Mouse (Mus musculus) limb, embryonic 11.5 days (tissue): Measurements from ENCODE around the gene Tbc1d20. TPM values are rescaled to one million over a fixed set of nuclear protein-coding genes. Genes with fewer than 3 reads are reported as not detected.

Experiments
- ATAC-seq: fragments of 200-750 bp; cut with Nextera tagmentation; 2 replicates; pipeline ENCODE4 v1.8.0; 2017; ENCODE audit warnings: low read depth; ENCODE audit not compliant: insufficient number of reproducible peaks, low FRiP score, low TSS enrichment
- DNase-seq: peaks from one replicate; pipeline ENCODE4 v3.0.0-alpha.2; 2015; ENCODE audit warnings: low spot score
- H3K27ac ChIP-seq: fragments of 300-500 bp; sonication (generic); replicated peaks from 2 replicates; pipeline ENCODE4 v1.5.1; 2014; ENCODE audit warnings: low read depth, mild to moderate bottlenecking, low read length
- H3K27me3 ChIP-seq: fragments of 300-500 bp; sonication (generic); 2 replicates; pipeline ENCODE4 v1.6.1; 2014; ENCODE audit warnings: mild to moderate bottlenecking, low read length, mixed read lengths; ENCODE audit not compliant: control insufficient read depth, insufficient read depth
- H3K36me3 ChIP-seq: fragments of 300-500 bp; sonication (generic); 2 replicates; pipeline ENCODE4 v1.6.1; 2014; ENCODE audit warnings: mild to moderate bottlenecking, low read length, moderate library complexity, mixed read lengths; ENCODE audit not compliant: control insufficient read depth, insufficient read depth
- H3K4me1 ChIP-seq: fragments of 300-500 bp; sonication (generic); 2 replicates; pipeline ENCODE4 v1.6.1; 2014; ENCODE audit warnings: low read length, mixed read lengths; ENCODE audit not compliant: control insufficient read depth, insufficient read depth
- H3K4me2 ChIP-seq: fragments of 300-500 bp; sonication (generic); 2 replicates; pipeline ENCODE4 v1.6.1; 2014; ENCODE audit warnings: low read depth, mild to moderate bottlenecking, moderate library complexity; ENCODE audit not compliant: severe bottlenecking
- H3K4me3 ChIP-seq: fragments of 300-500 bp; sonication (generic); 2 replicates; pipeline ENCODE4 v1.5.1; 2014; ENCODE audit warnings: low read depth, low read length
- H3K9ac ChIP-seq: fragments of 300-500 bp; sonication (generic); 2 replicates; pipeline ENCODE4 v1.6.1; 2014; ENCODE audit warnings: mild to moderate bottlenecking, low read length
- H3K9me3 ChIP-seq: fragments of 300-500 bp; sonication (generic); 2 replicates; pipeline ENCODE4 v1.6.1; 2016; ENCODE audit warnings: low read length; ENCODE audit not compliant: control insufficient read depth
- WGBS: fragments of 180-500 bp; shearing (Covaris S2); extraction: QIAGEN DNeasy Blood & Tissue Kit; methylation state at CpG from one replicate; pipeline ENCODE4 v1.1.7; 2014; 5-methylcytosine and 5-hydroxymethylcytosine counted together
- polyA plus RNA-seq: library from polyadenylated mRNA; unstranded; fragments of >200 nt; fragmentation: Nextera tagmentation; extraction: Ambion mirVana; gene quantifications from 2 replicates; pipeline ENCODE4 v1.2.1, GENCODE M21; 2014

The Tbc1d20 gene
- polyA plus RNA-seq, 1 experiment from 2014 or later = 30.5 TPM

GRCm38 (mm10) chr2:152343329-152344213 is 49.9 kb downstream of the Tbc1d20 start, which contains the start of gene Trib3:
Gene Trib3, minus strand, starts transcription at chr2:152344032.
- Histone ChIP-seq H3K9me3 (no peaks in the 10 kb centered on the region), H3K36me3 (no peaks in the 10 kb centered on the region), H3K4me1 (peaks cover 3% of the 10 kb centered on the region; the same call in 1 of the 2 replicates), H3K4me3 (peak within 1 kb of the TSS; percentile 46), H3K27ac (no peak within 1 kb of the TSS), H3K9ac (peak within 1 kb of the TSS; percentile 51; the same call in 1 of the 2 replicates), H3K4me2 (peak within 1 kb of the TSS; percentile 88), H3K27me3 (0 out of 2 replicates have a peak, but pooled peaks cover 3% of the 10 kb centered on the region)
- ATAC-seq = peak; percentile 77; the same call in 1 of the 2 replicates
- DNase-seq = peak; percentile 84
- under 1% methylated on average over 52 of the region's 52 CpGs for WGBS

- DNase-seq (no peak), ATAC-seq (no peak)
- no peaks in the 10 kb centered on the region for H3K9me3 ChIP-seq
These were observed 50.7 kb downstream of the Tbc1d20 start for GRCm38 (mm10) chr2:152344361-152344760.

GRCm38 (mm10) chr2:152344909-152345308 is 51.3 kb downstream of the Tbc1d20 start:
- no peak for ATAC-seq
- no peak overlapping the region for H3K4me3 ChIP-seq
- 61% methylated on average over 5 of the region's 5 CpGs for WGBS

More at GRCm38 (mm10) chr2:152344361-152344760, 50.7 kb downstream of the Tbc1d20 start:
- Histone ChIP-seq H3K4me2 (peak overlapping the region; percentile 88), H3K27me3 (0 out of 2 replicates have a peak, but pooled peaks cover 3% of the 10 kb centered on the region), H3K4me1 (peaks cover 3% of the 10 kb centered on the region; the same call in 1 of the 2 replicates), H3K27ac (no peak overlapping the region), H3K36me3 (no peaks in the 10 kb centered on the region), H3K4me3 (peak overlapping the region; percentile 46), H3K9ac (peak overlapping the region; percentile 51; the same call in 1 of the 2 replicates)
- WGBS = 8% methylated on average over 10 of the region's 10 CpGs

GRCm38 (mm10) chr2:152345393-152345792 is 51.8 kb downstream of the Tbc1d20 start:
- DNase-seq (no peak), ATAC-seq (no peak)
- no peaks in the 10 kb centered on the region for H3K36me3 ChIP-seq
- no peak overlapping the region for H3K27ac ChIP-seq
- H3K4me3 ChIP-seq = no peak overlapping the region
- H3K9ac ChIP-seq = no peak overlapping the region; the same call in 1 of the 2 replicates
- H3K4me2 ChIP-seq = no peak overlapping the region
- WGBS = 57% methylated on average over 6 of the region's 6 CpGs
- H3K4me1 ChIP-seq = peaks cover 3% of the 10 kb centered on the region; the same call in 1 of the 2 replicates
- 0 out of 2 replicates have a peak, but pooled peaks cover 3% of the 10 kb centered on the region for H3K27me3 ChIP-seq
- H3K9me3 ChIP-seq = no peaks in the 10 kb centered on the region

More at GRCm38 (mm10) chr2:152344909-152345308, 51.3 kb downstream of the Tbc1d20 start:
- Histone ChIP-seq H3K36me3 (no peaks in the 10 kb centered on the region), H3K27ac (no peak overlapping the region), H3K27me3 (0 out of 2 replicates have a peak, but pooled peaks cover 3% of the 10 kb centered on the region), H3K4me2 (no peak overlapping the region), H3K9me3 (no peaks in the 10 kb centered on the region), H3K4me1 (peaks cover 3% of the 10 kb centered on the region; the same call in 1 of the 2 replicates), H3K9ac (no peak overlapping the region)
- no peak for DNase-seq

- Histone ChIP-seq H3K9ac (no peak overlapping the region), H3K36me3 (no peaks in the 10 kb centered on the region), H3K9me3 (no peaks in the 10 kb centered on the region), H3K4me3 (no peak overlapping the region), H3K27me3 (0 out of 2 replicates have a peak, but pooled peaks cover 3% of the 10 kb centered on the region), H3K27ac (no peak overlapping the region), H3K4me2 (no peak overlapping the region), H3K4me1 (peaks cover 3% of the 10 kb centered on the region; the same call in 1 of the 2 replicates)
- 41% methylated on average over 9 of the region's 9 CpGs for WGBS
- DNase-seq = no peak
- no peak for ATAC-seq
These were observed 53.3 kb downstream of the Tbc1d20 start for GRCm38 (mm10) chr2:152346776-152347465.

- Histone ChIP-seq H3K4me1 (peaks cover 3% of the 10 kb centered on the region; the same call in 1 of the 2 replicates), H3K9me3 (no peaks in the 10 kb centered on the region), H3K4me2 (no peak overlapping the region), H3K27me3 (0 out of 2 replicates have a peak, but pooled peaks cover 3% of the 10 kb centered on the region), H3K27ac (no peak overlapping the region), H3K36me3 (no peaks in the 10 kb centered on the region), H3K9ac (no peak overlapping the region), H3K4me3 (no peak overlapping the region)
- 76% methylated on average over 2 of the region's 2 CpGs for WGBS
- DNase-seq (no peak), ATAC-seq (no peak)
These were observed 54.1 kb downstream of the Tbc1d20 start for GRCm38 (mm10) chr2:152347722-152348121.

GRCm38 (mm10) chr2:152349205-152349604 is 55.6 kb downstream of the Tbc1d20 start:
- Histone ChIP-seq H3K4me1 (peaks cover 3% of the 10 kb centered on the region; the same call in 1 of the 2 replicates), H3K27ac (no peak overlapping the region)
- WGBS = 79% methylated on average over 6 of the region's 6 CpGs

More at GRCm38 (mm10) chr2:152349205-152349604, 55.6 kb downstream of the Tbc1d20 start:
- H3K27me3 ChIP-seq = 0 out of 2 replicates have a peak, but pooled peaks cover 3% of the 10 kb centered on the region
- H3K4me3 ChIP-seq = no peak overlapping the region
- no peak for DNase-seq
- no peak overlapping the region for H3K4me2 ChIP-seq
- H3K36me3 ChIP-seq = no peaks in the 10 kb centered on the region
- ATAC-seq = no peak
- no peak overlapping the region for H3K9ac ChIP-seq
- H3K9me3 ChIP-seq = no peaks in the 10 kb centered on the region
